Mouse (Mus musculus) heart, adult 2 months (tissue): ENCODE data around the gene Itih1.

Experiments
- EP300 ChIP-seq: fragments of 200-500 bp; IDR thresholded peaks from 2 replicates; pipeline ENCODE4 v1.6.1; 2011; ENCODE audit warnings: low read depth, low read length, control low read depth; ENCODE audit not compliant: insufficient read depth
- POLR2A ChIP-seq: fragments of 200-500 bp; IDR thresholded peaks from 2 replicates; pipeline ENCODE4 v1.6.1; 2011; ENCODE audit warnings: mild to moderate bottlenecking, low read depth, low read length, control low read depth; ENCODE audit not compliant: insufficient read depth

DNA sequence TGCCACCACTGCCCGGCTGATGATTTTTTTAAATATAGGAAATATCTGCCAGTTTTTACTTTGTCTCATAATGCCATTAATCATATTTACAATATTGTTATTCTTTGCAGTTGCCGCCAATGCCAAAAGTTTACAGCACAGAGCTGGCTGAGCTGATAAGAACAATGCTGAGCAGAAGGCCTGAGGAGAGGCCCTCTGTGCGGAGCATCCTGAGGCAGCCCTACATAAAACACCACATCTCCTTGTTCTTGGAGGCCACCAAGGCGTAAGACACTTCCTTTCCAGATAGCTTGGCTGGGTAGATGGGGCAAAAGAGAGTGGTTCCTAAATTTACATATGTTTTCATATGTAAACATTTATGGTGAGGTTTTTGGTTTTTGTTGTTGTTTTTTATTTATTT is 15.9 kb upstream of the Itih1 start:
- TF ChIP-seq POLR2A (no peak), EP300 (no peak)
